Mouse (Mus musculus) spleen, postnatal 10 days (tissue): ENCODE measurements at regions not wholly inside any gene's neighbourhood (a gene's known extent, or its start where the extent isn't known, plus 50 kb on each side); places are given as distances from the start of the nearest gene placed in this dataset.
A peak's percentile ranks its signal among the peaks of the same experiment; 100 is the strongest.

Experiments used
- DNase-seq, 2 experiments: peaks; one replicate each; pipeline ENCODE4 v3.0.0; 2021 to 2022; ENCODE audit warnings: low spot score in 2 of 2

DNA sequence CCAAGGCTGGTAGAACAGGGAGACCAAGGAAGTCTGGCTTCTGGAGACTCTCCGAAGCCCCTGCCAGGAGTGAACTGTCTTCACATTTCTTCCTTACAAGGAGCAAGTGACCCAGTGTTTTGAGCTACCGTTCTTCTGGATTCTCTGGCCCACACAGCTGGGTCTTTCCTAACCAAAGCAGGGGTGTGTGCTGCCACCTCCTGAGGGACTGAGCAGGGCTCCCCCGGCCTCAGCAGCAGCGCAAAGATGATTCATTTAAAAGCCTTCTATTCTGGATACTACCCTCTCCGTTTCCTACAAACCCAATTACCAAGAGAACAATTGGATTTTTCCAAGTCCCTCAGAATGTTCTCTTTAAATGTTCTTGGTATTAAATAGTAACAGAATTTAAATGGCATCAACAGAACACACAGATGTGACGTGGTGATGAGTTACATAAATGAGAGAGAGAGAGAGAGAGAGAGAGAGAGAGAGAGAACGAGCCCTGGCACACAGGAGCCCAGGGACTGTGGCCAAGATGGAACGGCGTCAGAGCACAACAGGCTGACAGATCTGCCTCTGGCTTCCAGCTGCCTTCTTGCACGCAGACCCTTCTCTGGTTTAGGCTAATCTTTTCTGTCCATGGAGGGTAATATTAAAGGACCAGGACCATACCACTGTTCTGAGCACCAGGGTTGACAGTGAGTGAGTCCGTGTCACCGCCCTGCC, 191.6 kb downstream of the Agtpbp1 start:
- no peak for DNase-seq

DNA sequence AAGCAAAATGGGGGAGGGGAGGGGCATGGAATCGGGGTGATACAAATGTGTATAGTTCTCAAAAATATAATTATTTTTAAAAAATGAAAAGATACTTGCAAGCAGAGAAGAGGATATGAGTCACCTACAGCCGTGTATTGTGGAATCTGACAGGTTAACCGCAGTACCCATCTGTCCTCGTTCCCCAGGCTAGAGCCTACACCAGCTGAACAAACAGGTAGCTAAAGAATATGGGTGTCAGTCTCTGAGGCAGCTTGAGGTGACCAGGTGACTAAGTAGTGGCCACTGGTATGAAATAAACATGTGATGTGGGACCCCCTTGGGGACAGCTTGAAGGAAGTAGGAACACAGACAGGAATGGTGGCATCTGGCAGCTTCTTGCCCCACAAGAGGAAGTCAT, 192.2 kb downstream of the Agtpbp1 start:
- DNase-seq = no peak

DNA sequence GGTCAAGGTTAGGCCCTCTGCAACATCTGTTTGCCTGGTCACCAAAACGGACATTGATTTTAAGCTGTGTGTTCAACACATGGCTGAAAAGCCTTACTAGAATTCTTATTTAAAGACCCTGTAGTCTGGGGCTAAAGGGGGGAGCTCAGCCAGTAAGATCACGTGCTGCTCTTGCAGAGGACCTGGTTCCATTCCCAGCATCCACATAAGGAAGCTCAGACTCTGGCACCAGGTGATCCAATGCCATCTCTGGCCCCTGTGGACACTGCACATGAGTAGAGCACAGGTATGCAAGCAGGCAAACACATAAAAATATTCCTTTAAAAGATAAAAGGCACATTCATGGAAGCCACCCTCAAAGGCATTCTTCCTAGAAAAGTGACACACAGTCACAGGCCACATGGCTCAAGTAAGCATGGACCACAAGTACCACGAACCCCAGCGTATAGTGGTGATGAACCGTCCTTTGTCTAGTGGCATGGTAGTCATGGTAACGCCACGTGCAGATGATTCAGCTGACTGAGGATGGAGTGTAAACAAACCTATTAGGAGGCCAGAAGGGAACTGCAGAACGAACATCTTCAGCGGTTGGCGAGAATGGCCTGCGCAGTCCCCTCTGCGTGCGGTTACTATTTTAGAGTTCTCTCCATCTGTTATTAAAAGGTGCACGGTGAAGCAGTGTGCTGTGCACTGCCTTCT, 197.3 kb downstream of the Agtpbp1 start:
- DNase-seq = no peak

DNA sequence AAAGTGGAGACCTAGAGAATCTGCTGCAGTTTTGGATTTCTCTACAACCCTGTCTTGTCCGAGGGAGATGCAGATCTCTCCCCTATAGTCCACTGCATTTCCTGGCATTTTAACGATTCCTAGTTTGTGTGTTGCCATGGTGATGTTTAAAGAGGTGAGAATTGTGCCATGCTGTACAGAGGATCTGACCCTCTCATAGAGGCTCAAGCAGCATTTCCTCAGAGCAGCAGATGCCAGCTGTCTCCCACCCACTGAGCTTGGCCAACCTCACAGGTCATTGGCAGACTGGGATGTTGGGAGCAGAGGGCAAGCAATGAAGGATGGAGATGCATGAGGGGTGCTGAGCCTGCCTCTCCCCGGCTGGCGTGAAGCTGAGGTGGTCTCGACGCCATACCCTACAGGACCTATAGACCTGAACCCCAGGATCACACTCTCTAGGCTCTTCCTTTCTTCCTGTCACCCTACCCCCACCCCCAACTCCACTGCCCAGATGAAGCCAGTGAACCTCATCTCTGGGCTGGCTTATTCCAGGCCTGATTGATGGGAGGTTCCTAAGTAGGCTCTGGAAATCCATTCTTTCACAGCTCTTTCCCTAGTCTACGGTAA, 198.0 kb downstream of the Agtpbp1 start:
- DNase-seq = no peak

DNA sequence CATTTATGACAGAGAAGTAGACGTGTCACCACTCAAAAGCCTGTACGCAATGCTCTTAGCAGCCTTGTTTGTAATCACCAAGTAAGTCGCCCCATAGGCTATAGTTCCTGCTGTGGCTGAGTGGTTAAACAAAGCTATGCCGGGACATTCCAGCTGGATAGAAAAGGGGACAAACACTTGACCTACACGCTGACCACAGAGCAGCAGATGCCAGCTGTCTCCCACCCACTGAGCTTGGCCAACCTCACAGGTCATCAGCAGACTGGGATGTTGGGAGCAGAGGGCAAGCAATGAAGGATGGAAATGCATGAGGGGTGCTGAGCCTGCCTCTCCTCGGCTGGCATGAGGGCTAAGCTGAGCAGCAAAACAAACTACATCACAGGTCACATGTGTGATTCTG, 199.2 kb downstream of the Agtpbp1 start:
- no peak for DNase-seq

DNA sequence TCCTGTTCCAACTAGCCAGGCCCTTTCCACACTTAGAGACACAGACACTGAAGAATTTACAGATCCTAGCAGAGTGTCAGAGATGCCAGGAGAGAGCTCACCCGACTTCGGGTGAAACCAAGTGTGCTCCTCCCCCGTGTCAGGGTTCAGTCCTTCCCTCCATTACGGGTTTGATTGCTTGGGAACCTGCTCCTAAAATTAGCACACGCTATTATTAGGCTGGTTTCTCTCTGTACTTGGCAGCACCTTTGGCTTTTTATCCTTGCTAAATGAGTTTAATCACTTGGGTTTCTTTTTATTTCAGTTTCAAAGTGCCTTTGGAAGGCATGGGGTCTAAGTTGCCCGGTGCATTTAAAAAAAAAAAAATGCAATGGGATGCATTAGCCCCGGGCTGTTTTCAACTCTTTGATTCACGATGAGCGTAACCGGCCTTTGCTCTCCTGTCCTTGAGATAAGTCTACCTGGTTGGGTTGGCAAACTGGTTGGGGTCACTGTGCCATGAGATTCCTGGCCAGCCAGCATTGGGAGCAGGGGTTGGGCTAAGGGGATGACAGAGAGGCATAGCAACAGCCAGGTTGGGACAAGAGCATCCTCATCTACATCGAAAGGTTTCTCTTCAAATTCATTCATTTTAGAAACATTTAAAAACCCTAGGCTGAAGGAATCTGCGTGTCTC, 214.7 kb downstream of the Agtpbp1 start:
- no peak for DNase-seq

DNA sequence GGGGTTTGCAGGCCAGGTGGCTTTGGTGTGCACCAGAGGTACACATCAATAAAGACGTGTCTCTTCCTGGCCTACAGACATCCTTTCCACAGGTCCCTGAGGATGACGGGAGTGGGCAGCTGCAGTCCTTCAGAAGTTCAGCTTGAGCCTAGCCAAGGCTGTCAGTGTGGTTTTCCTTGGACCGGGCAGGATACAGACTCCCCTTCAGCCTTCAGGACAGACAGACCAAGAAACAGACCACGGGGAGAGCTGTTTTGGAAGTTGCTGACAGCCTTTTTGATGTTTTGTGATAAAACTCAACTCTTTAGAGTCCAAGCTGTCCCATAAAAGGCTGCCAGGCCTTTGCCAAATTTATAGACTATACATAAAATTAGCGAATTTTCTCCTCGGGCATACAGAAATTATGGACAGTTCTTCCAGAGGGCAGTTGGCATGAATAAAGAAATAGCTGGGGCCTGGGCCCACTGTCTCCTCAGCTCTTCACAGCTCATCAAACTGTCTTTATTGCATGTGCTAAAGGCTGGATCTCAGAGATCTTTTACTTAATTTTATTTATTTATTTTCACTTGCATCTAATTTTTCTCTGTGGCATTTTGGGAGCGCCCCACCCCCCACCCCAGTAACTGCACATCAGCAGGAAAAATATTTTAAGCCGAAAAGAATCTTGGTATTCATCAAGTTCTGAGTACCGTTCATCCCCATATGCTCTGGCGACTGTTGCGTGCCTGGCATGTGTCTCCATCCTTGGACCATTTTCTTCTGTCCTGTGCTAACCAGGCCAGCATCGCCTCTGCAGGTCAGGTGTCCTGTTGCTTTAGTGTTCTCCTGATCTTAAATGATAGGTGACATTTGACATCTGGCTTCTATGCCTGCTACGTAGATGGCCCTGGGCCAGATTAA, 216.2 kb downstream of the Agtpbp1 start:
- DNase-seq = no peak

DNA sequence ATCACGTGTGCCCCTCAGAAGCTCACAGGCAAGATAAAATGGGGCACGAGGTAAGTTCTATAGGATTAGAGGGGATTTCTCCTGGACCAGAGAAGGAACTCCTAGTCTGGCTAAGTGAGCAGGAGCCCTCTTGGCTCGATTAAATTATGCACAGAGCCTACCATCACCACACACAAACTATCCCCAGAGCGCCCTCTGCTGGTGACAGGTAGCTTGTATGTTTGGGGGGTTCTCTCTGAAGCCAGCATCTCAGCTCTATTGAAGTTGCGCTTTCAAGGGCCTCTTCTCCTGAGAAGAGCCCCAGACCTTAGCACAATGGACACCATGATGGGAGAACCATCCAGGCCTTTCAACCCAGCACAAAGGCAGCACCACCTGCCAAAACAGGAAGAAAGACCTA, 219.6 kb downstream of the Agtpbp1 start:
- peak; percentile 12 to 70 for DNase-seq

DNA sequence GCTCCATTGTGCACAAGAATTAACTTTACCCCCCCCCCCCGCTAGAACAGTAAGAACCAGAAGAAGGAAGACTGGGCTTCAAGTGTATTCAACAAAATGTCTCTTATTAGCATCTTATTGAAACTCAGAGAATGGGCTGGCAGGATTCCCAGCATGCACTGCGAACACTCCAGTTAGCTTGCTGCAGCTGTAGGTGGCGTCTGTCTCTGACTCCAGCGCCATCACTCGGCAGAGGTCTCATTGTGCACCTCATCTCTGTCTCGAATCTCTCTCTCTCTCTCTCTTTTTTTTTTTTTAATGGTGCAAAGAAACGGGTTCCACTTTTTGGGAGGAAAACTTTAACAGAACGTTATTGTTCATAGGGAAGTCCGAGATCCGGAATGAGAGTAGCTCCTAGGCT, 221.6 kb downstream of the Agtpbp1 start:
- no peak for DNase-seq

DNA sequence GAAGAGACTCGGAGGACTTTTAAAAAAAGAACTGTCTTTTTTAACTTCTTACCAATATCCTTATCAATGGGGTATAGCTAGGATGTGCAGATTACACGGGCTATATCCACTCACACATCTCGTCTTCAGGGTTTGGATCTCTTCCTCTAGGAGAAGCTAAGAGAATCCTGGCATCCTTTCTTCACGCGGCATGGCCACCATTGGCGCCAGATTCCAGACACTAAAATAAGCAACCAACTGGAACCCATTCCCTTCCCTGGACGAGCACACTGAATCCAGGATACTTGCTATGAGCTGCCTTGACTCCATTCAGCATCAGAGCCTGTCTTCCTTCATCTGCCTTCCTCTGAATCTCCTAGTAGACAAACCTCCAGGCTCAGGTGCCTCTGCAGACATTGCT, 223.7 kb downstream of the Agtpbp1 start:
- DNase-seq = no peak

DNA sequence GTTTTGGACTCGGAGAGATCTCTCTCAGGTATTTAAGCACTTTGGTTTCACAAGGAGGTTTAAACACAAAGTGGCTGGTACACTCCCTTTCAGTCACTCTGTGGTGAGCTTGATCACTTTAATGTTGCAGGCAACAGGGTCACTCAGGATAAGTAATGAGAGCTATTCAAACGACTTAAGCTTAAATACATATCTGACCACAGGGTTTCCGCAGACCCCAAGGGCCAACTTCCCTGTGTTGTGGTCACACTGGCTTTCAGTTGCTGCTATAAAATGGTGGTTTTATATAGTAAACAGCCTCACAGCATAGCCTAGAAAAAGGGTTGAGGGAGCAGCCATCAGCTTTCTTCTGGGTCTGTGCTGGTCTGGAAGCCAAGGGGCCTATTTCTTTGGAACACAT, 225.0 kb downstream of the Agtpbp1 start:
- DNase-seq = no peak

DNA sequence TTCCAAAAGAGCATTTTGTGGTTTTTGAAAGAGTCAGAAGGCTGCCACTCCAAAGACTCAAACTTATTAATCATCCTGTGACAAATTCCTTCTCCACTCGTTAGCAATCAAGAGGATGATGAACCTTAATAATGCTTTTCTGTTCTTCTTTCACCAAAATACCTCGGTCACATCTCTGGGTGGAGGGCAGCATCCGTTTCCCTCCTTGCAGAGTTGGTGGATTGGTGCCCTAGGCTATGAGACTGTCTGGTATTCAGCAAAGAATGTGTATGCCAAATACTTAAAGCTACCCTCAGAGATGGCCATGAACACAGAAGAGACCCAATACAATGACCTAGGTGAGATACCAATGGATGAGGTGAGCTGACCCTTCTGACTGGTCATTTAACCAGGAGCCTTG, 226.6 kb downstream of the Agtpbp1 start:
- no peak for DNase-seq

DNA sequence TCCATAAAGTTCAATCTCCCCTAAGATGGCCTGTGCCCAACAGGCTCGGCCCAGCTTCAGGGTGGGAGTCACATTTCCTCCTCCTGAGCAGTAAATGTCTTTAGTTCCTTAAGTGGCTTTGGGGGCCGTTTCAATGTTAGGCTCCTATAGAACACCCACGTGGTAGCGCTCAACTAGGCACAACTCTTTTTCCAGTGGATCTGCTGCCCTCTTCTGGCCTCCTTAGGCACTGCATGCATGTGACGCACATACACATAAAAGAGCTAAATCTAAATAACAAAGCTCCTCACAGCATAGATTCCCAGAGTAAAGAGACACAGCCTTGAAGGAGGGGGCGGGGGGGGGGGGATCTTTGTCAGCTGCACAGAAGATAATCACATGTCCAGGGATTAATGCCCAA, 233.6 kb downstream of the Agtpbp1 start:
- DNase-seq = no peak

DNA sequence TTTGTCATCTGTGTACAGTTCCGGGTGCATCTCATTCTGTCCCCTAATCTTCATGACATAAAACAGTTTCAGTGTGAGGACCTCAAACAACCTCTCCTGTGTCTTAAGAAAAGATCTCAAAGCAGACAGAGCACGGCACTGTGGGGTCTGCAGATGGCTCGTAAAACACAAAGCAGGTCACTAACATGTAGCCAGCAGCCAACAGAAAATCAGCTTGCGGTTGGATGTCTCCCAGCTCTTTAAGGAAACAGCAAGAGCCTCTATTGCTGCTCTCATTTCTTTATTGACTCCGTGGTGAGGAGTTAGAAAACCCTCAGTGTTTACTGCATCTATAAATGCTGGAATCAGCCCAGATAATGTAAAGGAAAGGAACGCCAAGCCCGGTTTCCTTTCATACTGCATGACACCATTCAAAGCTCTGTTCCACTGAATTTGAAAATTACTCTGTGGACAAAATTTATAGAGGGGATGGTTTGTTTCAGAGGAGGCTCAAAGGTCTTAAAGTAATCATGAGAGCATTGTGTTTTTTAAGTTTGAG, 234.3 kb downstream of the Agtpbp1 start:
- DNase-seq = no peak

DNA sequence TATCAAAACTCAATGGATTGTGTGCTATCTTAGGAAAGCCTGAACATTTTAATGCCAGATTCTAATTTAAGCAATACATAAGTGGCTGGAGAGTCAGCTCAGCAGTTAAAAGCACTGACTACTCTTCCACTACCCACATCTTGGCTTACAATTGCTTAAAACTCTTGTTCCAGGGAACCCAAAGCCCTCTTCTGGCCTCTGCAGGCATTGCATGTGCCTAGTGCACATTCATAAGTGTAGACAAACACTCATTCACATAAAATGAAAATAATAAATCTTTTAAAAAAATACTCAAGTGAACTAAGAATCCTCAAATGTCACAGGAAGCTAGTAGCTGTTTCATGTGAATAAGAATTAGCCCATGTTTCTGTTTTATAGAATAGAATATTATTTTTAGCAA, 236.5 kb downstream of the Agtpbp1 start:
- DNase-seq = no peak

DNA sequence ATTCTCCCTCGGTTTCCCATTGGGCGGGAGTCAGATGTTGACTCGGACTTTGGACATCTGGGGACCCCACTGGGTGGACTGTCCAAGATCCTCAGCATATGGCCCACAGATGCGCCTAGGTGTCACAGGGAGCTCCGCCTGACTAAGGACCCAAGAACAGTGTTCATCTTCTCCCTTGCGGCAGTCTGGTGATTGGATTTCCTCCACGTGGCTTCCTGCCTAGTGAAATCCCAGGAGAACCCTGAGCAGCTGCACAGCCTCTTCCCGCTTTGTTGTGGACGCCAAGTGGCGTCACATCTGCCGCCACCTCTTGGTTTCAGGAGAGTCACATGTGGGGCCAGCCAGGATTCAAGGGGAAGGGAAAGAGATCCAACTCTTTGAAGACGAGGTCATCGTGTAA, 243.2 kb downstream of the Agtpbp1 start:
- DNase-seq = no peak

DNA sequence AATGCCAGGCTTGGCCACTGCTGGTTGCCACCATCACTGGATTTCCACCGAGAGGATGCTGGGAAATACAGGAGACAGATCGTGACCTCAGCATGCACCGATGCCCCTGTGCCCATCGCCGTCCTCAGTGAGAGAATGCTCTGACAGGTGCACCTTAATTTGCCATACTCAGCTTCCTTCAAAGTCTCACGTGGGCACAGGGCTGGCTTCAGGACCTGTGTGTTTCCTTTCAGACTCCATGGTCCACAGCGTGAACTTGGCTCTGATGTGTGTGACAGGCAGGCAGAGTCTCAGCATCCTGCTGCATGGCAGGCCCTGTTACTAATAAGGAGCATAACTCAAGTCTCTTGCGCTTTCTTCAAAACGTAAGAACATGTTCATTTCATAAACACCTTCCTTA, 246.6 kb downstream of the Agtpbp1 start:
- DNase-seq = no peak

DNA sequence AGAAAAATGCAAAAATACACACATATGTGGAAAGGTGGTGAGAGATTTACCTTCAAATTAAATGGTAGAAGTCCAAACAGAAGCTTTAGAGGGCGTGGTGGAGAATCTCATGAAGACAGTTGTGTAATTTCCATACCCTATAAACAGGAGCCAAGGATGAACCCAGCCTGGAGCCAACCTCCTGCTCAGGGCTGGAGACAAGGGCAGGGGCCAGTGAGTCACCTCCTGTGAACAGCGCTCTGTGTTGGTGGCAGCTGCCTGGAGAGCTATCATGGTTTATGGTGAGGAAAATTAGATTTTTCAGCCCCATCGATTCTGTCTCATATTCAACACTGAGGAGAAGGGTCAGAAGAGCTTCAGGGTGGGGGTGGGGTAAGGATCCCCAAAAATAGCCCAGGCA, 261.1 kb downstream of the Agtpbp1 start:
- DNase-seq = no peak

DNA sequence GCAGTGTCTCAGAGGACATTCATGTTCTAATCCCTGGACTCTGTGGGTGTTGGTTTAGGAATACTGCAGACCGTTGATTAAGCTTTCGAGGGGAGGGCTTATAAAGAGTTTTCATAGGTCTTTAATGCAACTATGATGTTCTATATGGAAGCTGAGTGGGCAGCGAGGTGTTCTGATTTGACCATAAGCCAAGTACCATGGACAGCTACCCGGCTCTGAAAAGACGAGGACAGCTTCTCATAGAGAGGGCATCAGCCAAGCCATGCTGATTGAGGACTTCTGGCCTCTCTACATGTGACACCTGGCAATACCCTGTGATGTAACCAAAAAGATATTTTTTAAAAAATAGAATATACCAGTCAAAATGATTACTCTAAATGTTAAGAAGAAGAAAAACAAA, 261.6 kb downstream of the Agtpbp1 start:
- DNase-seq = no peak

DNA sequence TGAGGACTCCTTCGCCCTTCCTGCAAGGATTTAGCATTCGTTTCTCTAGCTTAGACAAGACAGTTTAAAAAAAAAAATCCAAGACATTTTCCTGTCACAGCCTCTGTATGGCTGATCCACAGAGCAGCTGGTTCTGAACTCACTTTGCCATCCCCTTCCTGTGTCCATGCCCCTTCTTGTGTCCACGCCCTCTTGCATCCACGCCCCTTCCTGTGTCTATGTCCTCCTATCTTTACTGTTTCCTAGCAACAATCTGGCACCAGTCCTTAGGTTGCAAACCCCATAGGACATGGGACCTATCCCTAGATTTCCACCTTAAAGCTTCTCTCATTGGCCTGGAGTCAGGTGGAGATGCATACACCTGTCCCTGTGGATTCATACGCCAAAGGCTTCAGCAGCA, 264.8 kb downstream of the Agtpbp1 start:
- DNase-seq = no peak

DNA sequence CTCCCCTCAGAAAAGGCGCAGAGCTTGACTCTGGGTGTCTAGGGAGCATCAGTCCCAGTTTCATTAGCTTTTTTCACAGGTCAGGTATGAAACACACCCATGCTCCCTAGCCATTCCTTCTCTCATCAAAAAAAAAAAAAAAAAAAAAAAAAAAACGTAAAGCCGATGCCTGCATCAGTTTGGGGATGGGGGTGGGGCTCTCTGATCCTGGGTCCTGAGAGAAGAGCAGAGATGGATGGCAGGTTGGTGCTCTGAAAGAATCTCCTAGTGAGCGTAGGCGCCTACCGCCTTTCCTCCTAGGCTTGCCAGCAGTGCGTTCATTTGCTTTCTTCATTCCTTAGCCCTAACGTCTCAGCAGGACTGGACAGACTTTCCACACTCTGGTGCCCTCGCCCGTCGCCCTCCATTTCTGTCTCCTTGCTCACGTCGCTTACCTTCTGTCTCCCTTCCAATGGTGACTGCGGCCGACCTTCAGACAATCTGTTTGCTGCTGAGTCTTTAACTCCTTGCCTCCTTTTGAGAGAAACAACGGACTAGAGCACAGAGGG, 267.5 kb downstream of the Agtpbp1 start:
- DNase-seq = no peak
